Mouse (Mus musculus) retina, postnatal 7 days (tissue): Measurements from ENCODE around the gene Wdr26.
A peak's percentile ranks its signal among the peaks of the same experiment; 100 is the strongest.

Experiments used
- DNase-seq: peaks from one replicate; pipeline ENCODE4 v3.0.0-alpha.2; 2012; ENCODE audit warnings: low read depth, low spot score

The Wdr26 gene

DNA sequence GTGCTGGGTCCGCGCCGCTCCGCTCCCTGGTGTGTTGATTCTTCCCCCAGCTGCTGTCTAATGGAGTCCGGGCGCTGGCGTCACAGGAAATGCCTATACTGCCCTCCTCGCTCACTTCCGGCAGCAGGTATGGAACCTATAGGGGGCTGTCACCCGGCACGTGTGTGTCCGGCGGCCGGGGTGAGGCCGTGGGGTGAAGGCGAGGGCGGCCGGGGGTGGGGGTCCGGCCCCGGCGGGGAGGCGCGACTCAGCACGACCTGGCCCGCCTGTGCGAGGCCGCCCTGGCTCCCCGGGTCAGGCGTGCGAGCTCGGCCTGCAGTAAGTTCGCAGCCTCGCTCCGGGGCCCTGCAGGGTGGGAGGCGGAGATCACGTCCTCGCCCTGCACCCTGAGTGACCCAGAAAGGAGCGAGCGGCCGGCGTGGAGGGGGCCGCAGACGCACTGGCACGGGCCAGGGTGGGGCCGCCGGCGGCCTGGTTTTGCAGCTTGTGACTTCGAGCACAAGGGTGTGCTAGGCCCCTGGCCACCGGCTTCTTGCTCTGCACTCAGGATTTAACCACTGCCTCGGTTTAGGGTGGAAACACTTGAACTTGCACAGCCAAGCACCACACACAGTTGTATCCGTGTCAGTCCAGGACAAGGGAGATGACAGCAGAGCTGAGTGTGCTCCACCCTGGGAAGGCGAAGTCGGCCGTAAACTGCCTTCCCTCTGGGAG is at the start of gene Wdr26:
Wdr26 (minus strand) TSS at position 82 of the 714 bp plus-strand sequence.
- DNase-seq, result peak; percentile 79

DNA sequence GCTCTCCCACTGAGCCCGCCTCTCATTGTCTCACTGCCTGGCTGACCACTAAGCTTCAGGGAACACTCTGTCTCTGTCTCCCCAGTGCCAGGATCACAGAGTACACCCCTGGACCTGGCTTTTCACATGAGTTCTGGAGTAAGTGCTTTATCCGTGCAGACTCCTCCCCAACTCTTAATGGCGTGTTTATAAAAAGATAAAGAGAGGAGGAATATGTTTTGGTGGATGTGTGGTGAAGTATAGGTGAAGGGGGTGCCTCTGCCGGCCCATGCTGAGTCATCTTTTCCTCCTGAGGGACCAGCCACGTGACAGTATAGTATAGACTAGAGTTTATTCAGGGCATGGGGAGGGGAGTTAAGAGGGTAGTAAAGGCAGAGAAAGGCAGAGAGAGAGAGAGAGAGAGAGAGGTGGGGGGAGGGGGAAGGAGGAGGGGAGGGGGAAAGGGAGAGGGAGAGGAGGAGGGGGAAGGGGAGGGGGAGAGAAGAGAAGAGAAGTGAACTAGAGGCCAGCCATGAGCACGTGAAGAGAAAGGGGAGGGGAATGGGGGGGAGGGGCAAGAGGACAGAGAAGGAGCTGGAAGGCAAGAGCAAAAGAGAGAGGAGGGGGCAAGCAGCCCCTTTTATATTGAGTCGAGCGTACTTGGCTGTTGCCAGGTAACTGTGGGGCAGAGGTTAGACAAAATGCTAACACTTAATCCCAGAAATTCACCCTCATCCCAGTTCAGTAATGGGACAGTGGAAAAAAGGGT is 49.3 kb upstream of the Wdr26 start:
- no peak for DNase-seq

DNA sequence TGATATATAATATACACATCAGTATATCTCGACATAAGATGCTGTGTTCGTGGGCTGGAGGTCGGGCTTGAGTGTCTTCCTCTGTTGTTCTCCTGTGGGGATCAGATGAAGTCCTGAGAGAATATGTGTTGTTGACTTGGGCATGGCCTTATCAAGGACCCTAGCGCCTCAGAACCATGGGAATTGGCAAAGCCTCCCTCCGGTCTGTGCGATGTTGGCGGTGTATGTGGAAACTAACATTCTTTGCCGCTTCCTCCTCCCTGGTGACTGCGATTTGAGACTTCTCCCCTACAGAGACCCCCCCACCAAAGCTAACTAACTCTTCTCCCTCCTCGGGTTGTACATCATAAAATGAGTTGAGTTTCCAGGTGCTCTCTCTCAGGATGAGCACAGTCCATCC is 48.6 kb upstream of the Wdr26 start:
- DNase-seq, result no peak

DNA sequence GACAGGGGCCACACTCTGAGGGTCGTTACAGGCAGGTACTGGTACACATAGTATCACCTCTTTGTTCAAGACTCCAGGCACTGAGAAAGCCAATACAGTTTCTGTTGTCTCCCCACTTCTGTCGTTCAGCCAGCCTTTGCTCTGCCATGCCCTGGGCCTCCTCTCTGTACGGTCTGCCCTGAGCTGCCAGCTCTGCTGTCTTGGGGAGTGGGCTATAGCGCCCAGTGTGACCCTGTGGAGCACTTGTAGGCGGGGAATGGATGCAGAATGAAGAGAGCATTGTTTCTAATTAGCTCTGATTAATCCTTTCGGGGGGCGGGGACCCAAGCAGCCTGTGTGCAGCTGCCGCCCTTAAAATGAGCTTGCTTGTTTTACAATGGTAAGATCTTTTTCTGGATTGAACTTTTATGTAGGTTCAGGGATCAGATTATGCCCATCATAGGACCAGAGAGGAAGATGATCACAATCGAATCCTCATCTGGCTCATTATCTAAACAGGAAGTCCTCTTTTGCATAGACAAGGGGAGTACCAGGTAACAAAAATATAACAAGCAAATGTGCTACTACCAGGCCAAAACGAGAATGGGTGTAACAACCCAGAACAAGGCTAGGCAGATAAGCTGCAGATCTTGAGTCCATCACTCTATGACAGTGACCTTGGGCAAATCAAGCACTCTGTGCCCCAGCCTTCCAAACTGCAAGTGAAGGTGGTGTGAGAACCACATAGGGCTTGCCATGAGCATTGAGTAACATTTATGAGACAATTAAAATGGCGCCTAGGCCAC is 48.0 kb upstream of the Wdr26 start:
- peak; percentile 9 for DNase-seq

DNA sequence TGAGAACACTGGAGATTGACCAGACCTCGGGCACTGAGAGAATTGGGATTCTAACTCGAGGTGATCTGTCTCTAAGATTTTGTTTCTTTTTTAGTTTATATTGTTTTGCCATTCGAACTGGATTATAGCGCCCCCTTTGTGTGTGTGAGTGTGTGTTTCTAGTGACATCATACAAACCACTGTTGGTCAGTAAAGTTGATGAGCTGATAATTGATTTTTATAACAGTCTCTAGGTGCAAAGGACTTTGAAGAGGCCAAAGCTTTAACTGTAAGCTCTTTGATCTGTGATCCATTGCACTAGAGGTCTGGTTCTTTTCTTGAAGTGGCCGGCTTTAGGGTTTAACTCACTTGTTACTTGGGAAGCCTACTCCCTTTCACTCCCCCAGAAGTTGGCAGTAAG is 47.3 kb upstream of the Wdr26 start:
- no peak for DNase-seq

DNA sequence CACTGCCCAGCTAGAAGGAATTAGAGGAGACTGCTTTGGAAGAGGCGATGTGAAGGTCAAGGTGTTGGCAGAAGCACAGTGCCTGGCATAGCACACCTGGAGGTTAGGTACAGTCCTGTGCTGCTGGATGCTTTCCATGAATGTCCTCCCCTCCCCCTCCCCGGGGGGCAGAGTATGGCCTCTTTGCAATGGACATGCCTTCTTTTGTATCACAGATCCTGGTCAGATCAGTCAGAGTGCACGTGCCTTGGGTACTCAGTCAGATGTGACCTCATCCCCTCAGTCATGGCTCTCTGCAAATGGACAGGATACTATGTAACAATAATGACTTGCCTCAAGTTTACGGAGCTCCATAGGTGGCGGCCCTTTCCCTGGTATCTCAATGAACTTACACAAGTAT is 46.8 kb upstream of the Wdr26 start:
- no peak for DNase-seq

DNA sequence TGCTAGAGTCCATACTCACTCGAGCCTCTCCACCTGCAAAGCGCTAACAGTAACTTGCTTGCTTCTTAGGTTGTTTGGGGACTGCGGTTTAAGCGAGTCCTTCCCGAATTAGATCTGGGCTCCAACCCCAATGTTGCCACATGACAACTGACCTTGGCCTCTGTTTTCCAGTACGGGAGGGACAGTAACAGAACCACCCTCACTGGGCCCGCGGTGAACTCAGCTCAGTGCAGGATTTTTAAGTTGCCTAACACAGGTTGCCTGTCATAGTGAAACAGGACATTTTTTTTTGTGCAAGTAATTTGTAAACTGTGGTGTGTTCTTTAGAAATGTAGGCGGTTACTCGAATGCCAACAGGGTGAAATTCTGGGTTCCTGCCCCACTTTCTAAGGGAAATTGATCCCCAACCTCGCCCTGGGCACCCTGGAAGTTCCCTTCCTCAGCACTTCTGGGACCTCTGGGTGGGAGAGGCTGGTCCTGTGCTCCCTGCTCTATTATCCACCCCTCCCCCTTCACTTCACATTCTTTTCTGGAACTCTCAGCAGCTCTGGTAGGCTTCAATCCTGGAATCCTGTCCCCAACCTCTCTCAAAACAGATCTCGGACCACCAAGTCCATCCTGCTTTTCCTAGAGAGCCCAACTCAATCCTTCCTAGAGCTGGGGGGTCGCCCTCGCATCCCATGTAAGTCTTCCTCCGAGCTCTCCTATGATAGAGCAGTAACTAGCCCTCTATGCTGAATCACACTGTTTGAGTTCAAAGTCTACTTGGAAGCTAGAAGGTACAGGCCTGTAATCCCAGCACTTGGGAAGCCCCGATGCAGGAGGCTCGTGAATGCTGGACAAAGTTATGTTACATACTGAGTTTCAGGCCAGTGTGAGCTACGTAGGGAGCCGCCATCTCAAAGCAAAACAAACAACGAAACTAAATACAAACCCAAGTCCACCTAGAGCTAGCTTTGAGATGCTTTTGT is 46.1 kb upstream of the Wdr26 start:
- no peak for DNase-seq

DNA sequence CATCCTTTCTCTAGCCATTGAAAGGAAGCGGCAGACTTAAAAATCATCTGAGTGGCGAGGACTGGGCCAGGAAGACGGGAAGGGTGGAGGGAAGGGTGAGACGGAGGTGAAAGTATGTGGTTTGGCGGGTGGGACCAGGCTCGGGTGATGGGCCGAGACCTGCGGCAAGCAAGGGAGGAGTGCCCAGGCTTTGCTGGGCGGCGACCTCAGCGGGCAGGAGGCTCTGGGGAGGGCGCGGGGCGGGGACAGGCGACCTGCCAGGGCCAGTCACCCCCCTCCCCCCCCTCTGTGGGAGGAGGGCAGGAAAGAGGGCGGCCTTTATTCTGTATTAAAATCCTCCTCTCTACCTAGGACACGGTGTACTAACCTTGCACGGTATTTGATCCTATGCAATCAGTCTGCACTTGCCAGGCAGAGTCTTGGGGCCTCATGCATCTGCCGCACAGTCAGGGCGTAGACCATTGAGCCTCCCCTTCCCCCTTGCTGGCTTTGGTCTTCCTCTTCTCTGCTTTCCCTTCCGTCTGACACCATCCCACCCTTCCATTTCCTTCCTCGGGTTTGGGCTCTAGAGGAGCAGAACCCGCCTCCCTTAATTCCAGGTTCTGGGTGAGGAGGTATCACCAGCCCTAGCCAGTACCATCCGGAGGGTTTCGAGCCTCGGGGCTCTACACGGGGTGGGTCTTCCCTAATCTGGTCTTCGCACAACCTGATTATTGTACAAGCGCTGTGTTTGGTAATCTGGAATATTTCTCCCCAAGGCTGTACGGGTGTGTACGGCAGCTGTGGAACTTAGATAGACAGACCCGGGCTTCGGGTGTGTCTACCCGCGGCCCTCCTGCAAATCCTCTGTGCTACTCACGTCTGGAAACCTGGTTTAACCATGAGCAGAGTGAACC is 45.1 kb upstream of the Wdr26 start:
- DNase-seq, result no peak

DNA sequence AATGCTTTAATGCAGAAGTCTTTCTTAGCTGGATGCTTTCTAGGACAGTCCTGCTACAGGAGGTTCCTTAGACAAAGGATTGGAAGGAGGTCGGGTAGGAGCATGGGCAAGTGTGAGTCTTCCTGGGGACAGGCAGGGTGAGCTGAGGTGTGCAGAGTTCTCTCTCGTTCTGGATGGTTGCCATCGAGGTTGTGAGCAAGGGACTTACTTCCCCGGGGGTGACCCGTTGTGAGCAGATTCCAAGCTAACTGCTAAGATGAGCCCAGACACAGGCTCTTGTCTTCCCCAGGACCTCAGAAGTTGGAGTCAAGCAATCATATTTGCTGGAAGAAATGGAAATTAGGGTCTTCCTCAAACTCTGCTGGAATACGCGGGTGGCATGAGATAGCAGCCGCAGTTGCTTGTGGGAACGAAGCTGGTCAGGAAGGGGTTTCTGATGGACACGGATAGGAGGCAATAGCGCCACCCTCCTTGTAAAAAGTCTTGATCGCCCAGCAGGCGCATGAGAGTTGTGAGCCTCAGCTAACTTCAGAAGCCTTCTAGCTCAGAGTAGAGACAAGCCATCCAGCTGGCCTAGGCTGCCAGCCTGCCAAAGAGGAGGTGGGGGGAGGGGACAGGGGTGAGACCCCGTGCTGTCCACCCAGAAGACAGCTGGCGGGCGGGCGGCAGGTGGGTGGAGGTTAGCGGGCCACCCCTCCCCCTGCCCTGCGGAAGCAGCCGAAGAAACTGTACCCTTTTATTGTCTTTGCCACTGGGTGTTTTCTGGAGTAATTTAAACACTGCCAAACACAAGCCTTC is 44.3 kb upstream of the Wdr26 start:
- DNase-seq, result no peak

DNA sequence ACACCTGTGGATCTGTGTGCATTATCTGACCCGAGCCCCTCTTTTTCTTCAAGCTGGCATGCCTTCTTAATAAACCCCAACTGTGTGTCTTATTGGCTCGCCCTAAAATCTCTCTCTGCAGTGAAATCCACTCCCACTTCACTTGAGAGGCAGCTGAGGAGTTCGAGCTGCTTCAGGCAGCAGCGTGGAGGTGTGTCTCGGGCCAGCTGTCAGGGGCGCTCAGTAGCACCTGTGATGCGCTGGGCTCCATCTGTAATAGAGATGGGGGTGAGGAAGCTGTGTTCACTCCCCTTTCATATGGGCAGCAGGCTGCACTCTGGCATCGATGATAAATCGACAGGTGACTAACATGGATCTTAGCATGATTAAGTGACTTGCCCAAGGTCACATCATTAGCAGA is 43.6 kb upstream of the Wdr26 start:
- DNase-seq, result no peak

DNA sequence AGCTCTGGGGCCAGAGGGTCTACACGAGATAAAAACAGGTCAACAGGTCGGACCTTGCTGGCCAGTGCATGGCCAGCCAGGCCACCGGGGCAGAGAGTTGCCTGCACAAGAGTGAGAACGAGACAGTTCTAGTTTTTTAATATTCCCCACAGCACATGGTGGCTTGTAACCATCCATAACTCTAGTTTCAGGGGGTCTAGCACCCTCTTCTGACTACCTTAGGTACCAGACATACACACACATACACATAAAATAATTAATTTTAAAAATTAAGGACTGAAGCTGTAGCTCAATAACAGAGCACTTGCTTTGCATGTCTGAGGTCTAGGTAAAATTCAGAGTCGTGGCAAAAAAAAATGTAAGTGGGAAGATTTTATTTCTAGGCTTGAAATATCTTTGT is 39.8 kb upstream of the Wdr26 start:
- DNase-seq, result no peak

DNA sequence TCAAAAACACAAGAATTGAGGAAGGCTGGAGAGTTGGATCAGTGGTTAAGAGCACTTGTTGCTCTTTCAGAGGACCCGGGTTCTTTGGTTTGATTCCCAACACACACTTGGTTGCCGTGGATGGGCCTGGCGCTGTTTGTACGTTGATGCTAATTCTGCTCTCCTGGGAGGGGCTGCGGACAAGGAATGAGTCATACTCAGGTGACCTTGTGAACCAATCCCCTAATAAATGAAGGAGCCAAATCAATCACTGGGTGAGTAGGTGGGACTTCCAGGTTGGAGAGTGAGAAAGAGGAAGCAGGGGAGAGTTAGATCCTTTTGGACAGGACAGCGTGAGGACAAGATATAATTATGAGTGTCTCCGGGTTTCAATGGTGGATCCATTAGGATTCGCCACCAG is 39.2 kb upstream of the Wdr26 start:
- no peak for DNase-seq

DNA sequence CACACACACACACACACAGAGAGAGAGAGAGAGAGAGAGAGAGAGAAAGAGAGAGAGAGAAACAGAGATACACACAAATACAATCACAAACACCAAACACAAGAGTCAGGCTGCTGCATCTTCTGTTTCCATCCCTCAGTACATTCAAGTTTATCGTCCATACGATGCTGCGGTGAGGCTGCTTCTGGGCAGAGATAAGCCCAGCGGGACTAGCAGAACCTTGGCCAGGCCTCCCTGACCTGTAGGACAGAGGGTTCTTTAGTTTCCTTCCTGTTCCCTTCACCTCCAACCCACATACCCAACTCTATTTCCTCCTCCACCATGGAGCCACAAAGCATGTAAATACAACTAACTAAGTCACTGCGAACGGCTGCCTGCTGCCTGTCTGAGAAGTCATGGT is 37.7 kb upstream of the Wdr26 start:
- no peak for DNase-seq

DNA sequence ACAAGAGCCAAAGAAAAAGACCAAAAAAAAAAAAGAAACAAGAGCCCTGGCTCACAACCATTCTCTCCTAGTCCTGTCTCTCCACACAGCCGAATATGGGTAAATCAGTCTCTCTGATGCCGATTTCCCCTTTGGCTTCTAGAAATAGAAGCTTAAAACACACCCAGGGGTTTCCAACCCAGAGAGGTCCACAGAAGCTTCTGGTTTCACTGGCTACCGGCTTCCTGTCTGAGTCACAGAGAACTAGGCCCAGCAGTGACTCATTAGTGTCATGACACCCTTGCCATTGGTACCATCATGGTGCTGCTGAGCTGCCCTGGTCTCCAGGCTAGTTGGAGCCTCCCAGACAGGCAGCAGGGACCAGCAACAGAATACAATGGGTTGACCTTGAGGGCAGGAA is 35.4 kb upstream of the Wdr26 start:
- no peak for DNase-seq

DNA sequence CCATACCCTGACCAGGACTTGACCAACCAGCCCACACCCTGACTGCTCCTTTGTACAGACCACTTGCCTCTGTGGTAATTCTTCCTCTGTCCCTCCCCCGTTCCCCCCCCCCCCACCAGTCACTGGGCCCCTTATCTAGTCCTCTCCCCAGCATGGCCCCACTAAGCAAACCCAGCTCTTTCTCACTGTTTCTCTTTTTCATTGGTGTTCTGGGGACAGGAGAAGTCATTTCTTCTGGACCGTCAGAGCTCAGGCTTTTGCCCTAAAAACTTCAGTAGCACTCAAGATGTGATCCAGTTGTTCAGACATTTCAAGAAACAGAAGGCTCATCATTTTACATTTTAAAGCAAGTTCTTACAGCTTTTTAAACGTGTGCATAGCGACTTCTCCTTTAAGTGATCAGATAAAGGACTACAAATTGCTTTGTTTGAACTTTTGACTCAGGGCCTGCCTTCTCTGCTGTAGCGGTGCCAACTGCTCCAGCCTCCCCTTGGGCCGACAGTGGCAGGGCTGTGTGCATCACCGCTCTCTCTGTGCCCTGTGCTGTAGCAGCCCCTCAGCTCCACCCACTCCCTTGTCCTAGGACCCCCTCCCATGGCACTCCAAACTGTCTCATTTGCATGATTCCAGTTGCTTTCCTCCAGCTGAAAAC is 34.8 kb upstream of the Wdr26 start:
- DNase-seq, result no peak

DNA sequence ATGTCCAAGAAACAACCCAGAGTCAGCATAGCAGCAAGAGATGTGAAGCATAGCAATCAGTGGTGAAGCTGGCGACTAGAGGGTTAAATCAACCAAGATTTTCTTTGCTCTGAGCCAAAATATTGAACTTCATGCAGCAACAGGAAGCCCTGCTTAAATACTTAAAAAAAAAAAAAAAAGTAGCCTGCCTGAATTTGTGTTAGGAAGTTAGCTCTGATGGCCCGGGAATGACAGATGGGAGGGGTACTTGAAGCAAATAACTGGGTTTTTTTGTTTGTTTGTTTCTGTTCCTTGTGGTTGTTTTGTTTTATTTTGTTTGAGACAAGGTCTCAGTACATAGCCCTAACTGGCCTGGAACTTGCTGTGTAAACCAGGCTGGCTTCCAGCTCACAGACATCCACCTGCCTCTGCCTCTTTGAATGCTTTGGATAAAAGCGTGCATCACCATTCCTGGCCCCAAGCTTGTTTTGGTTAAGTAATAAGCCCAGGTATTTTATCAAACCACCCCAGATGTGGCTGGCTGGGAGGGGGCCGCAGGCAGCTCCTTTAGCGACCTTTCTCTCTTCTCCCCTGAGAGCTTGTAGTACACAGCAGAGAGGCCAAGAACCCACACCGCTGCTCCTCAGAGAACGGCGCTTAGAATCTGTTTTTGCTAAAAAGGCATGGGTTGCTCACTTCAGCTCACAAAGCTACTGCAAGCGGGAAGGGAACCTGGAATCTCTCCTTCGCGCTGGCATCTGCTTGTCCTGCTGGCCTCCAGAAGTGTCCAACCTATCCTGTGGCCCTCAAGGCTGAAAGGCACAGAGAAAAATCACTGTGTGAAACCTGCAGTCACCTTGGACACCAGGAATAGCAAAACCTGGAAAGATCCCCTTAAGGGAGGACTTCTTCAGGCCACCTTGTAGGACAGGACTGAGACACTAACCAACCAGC is 34.0 kb upstream of the Wdr26 start:
- DNase-seq, result no peak

DNA sequence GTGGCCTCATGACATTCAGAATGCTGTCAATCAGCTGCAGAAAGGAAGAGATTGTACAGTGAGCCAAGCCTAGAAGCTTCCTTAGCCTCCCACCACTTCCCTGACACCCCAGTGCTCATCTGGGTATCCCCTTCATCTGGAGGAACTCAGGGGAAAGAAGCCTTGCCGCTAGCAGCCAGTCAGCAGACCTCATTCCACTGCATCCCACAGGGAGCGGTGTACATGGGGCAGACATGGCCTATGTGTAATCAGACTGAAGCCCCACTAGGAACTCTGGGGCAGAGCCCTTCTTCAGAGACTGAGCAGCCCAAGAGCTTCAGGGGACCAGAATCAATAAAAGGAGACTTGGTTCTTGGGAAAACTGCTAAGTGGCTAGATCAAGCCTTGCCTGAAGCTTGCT is 33.3 kb upstream of the Wdr26 start:
- DNase-seq, result no peak

DNA sequence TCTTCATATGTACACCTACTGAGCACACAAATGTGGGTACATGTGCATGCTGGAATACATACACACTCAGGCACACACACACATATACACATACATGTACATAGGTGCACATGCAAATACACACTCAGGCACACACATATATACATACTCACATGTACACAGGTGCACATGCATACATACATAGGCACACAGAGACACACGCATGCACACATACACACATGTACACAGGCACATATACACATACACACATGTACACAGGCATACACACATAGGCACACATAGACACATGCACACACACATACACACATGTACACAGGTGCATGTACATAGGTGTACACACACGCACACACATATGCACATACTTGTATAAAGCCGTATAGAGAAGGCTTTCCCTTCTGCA is 29.4 kb upstream of the Wdr26 start:
- no peak for DNase-seq
